Mouse (Mus musculus) left cerebral cortex, adult 11 months (tissue): ENCODE data around the gene Cox5b.

Experiments
- DNase-seq: peaks from one replicate; pipeline ENCODE4 v3.0.0; 2022; ENCODE audit warnings: low spot score

Gene Cox5b

GRCm38 (mm10) chr1:36690671-36691235 is 496 bp upstream of the Cox5b start:
- no peak for DNase-seq

- DNase-seq, result no peak
Observed at GRCm38 (mm10) chr1:36694871-36695270, 3.6 kb downstream of the Cox5b start.

- DNase-seq, result no peak
Observed at GRCm38 (mm10) chr1:36696411-36696810, 5.2 kb downstream of the Cox5b start.

- no peak for DNase-seq
Observed at GRCm38 (mm10) chr1:36697030-36697429, 5.8 kb downstream of the Cox5b start.

GRCm38 (mm10) chr1:36707166-36707565 is 15.9 kb downstream of the Cox5b start:
- no peak for DNase-seq

GRCm38 (mm10) chr1:36707797-36708196 is 16.5 kb downstream of the Cox5b start:
- no peak for DNase-seq

GRCm38 (mm10) chr1:36708626-36709025 is 17.4 kb downstream of the Cox5b start:
- no peak for DNase-seq

GRCm38 (mm10) chr1:36709055-36709853 is 18.0 kb downstream of the Cox5b start:
- no peak for DNase-seq

- peak; percentile 97 for DNase-seq
Observed at GRCm38 (mm10) chr1:36709854-36710280, 18.6 kb downstream of the Cox5b start, which contains the start of gene 4933424G06Rik. 4933424G06Rik (plus strand) TSS chr1:36710149.

GRCm38 (mm10) chr1:36711104-36711503 is 19.9 kb downstream of the Cox5b start:
- DNase-seq, result no peak

- no peak for DNase-seq
Observed at GRCm38 (mm10) chr1:36714311-36714710, 23.1 kb downstream of the Cox5b start, which contains the start of gene Actr1b. Actr1b (minus strand) TSS chr1:36714422.

- DNase-seq, result no peak
Observed at GRCm38 (mm10) chr1:36718786-36719185, 27.5 kb downstream of the Cox5b start.

GRCm38 (mm10) chr1:36723146-36724056 is 32.2 kb downstream of the Cox5b start:
- DNase-seq, result no peak

GRCm38 (mm10) chr1:36724057-36724431 is 32.8 kb downstream of the Cox5b start:
- DNase-seq, result no peak

GRCm38 (mm10) chr1:36737300-36737699 is 46.1 kb downstream of the Cox5b start:
- DNase-seq, result peak; percentile 81

- no peak for DNase-seq
Observed at GRCm38 (mm10) chr1:36739231-36739630, 48.0 kb downstream of the Cox5b start.

- DNase-seq, result no peak
Observed at GRCm38 (mm10) chr1:36743046-36743445, 51.8 kb downstream of the Cox5b start.
